Mouse (Mus musculus) adrenal gland, postnatal 14 days (tissue): ENCODE data around the gene Gse1. TPM values are rescaled to one million over a fixed set of nuclear protein-coding genes. Genes with fewer than 3 reads are reported as not detected.

Experiments
- DNase-seq: peaks from one replicate; pipeline ENCODE4 v3.0.0; 2021; ENCODE audit warnings: mixed read lengths
- total RNA-seq: library from RNA; stranded (reverse); gene quantifications from 2 replicates; pipeline ENCODE4 v1.2.3, GENCODE M21; 2021

The Gse1 gene
- total RNA-seq, 1 experiment from 2014 or later, result 29.9 TPM

GRCm38 (mm10) chr8:120462611-120463010 lies 234.4 kb downstream of the Gse1 start:
- no peak for DNase-seq

GRCm38 (mm10) chr8:120463918-120464584 lies 235.8 kb downstream of the Gse1 start:
- DNase-seq, result no peak

- peak; percentile 50 for DNase-seq
Measured at GRCm38 (mm10) chr8:120464585-120464937, 236.3 kb downstream of the Gse1 start.

GRCm38 (mm10) chr8:120465710-120466109 lies 237.5 kb downstream of the Gse1 start:
- DNase-seq, result peak; percentile 42

- no peak for DNase-seq
Measured at GRCm38 (mm10) chr8:120466266-120466665, 238.0 kb downstream of the Gse1 start.

- DNase-seq, result no peak
Measured at GRCm38 (mm10) chr8:120467598-120467997, 239.3 kb downstream of the Gse1 start.

- DNase-seq, result no peak
Measured at GRCm38 (mm10) chr8:120470170-120470569, 241.9 kb downstream of the Gse1 start.

- DNase-seq, result peak; percentile 73
Measured at GRCm38 (mm10) chr8:120471166-120471565, 242.9 kb downstream of the Gse1 start.

GRCm38 (mm10) chr8:120471752-120472151 lies 243.5 kb downstream of the Gse1 start:
- no peak for DNase-seq

- no peak for DNase-seq
Measured at GRCm38 (mm10) chr8:120472230-120472629, 244.0 kb downstream of the Gse1 start.

GRCm38 (mm10) chr8:120473729-120474364 lies 245.6 kb downstream of the Gse1 start:
- peak; percentile 74 for DNase-seq

GRCm38 (mm10) chr8:120474496-120475235 lies 246.4 kb downstream of the Gse1 start:
- no peak for DNase-seq

- no peak for DNase-seq
Measured at GRCm38 (mm10) chr8:120475462-120476201, 247.4 kb downstream of the Gse1 start.

GRCm38 (mm10) chr8:120476711-120477575 lies 248.7 kb downstream of the Gse1 start:
- no peak for DNase-seq

- no peak for DNase-seq
Measured at GRCm38 (mm10) chr8:120478754-120479153, 250.5 kb downstream of the Gse1 start.

- no peak for DNase-seq
Measured at GRCm38 (mm10) chr8:120479691-120480090, 251.4 kb downstream of the Gse1 start.

GRCm38 (mm10) chr8:120482015-120482689 lies 253.9 kb downstream of the Gse1 start:
- DNase-seq, result no peak

- no peak for DNase-seq
Measured at GRCm38 (mm10) chr8:120484460-120484859, 256.2 kb downstream of the Gse1 start.

GRCm38 (mm10) chr8:120485116-120485515 lies 256.9 kb downstream of the Gse1 start:
- DNase-seq, result no peak

- no peak for DNase-seq
Measured at GRCm38 (mm10) chr8:120485551-120486476, 257.6 kb downstream of the Gse1 start.
